Mouse (Mus musculus): ENCODE results near the gene Fam110a. TPM values are rescaled to one million over a fixed set of nuclear protein-coding genes. Genes with fewer than 3 reads are reported as not detected.

Gene Fam110a
- 5.6 and 8.2 TPM in 2 replicates for total RNA-seq (2015)
- total RNA-seq (2017) = 3.8 and 4.6 TPM in 2 replicates

GRCm38 (mm10) chr2:151979470-151980354 is at the start of gene Fam110a:
Gene Fam110a (minus strand): TSS chr2:151980219.
- ATAC-seq (replicated peaks; ENCODE audit: poor library complexity) = peak; percentile 91

GRCm38 (mm10) chr2:152029252-152030082 is 49.4 kb upstream of the Fam110a start:
- ATAC-seq (replicated peaks; ENCODE audit: poor library complexity) = peak; percentile 94

- ATAC-seq (replicated peaks; ENCODE audit: poor library complexity) = no peak
Measured at GRCm38 (mm10) chr2:152024883-152025422, 44.9 kb upstream of the Fam110a start.

- no peak for ATAC-seq (replicated peaks; ENCODE audit: poor library complexity)
Measured at GRCm38 (mm10) chr2:152022022-152022421, 42.0 kb upstream of the Fam110a start.

- peak; percentile 95 for ATAC-seq (replicated peaks; ENCODE audit: poor library complexity)
Measured at GRCm38 (mm10) chr2:152020255-152020654, 40.2 kb upstream of the Fam110a start.

GRCm38 (mm10) chr2:152016666-152017065 is 36.6 kb upstream of the Fam110a start:
- no peak for ATAC-seq (replicated peaks; ENCODE audit: poor library complexity)

- no peak for ATAC-seq (replicated peaks; ENCODE audit: poor library complexity)
Measured at GRCm38 (mm10) chr2:152015997-152016396, 36.0 kb upstream of the Fam110a start.

- peak; percentile 20; the same call in 1 of the 2 replicates for ATAC-seq (replicated peaks; ENCODE audit: poor library complexity)
Measured at GRCm38 (mm10) chr2:152012701-152013100, 32.7 kb upstream of the Fam110a start.

GRCm38 (mm10) chr2:152012222-152012621 is 32.2 kb upstream of the Fam110a start:
- no peak for ATAC-seq (replicated peaks; ENCODE audit: poor library complexity)

- ATAC-seq (replicated peaks; ENCODE audit: poor library complexity) = peak; percentile 74
Measured at GRCm38 (mm10) chr2:152011724-152012123, 31.7 kb upstream of the Fam110a start.

GRCm38 (mm10) chr2:152010661-152011060 is 30.6 kb upstream of the Fam110a start:
- no peak for ATAC-seq (replicated peaks; ENCODE audit: poor library complexity)

- ATAC-seq (replicated peaks; ENCODE audit: poor library complexity) = no peak; the same call in 1 of the 2 replicates
Measured at GRCm38 (mm10) chr2:152010251-152010650, 30.2 kb upstream of the Fam110a start.

- ATAC-seq (replicated peaks; ENCODE audit: poor library complexity) = 0 out of 2 replicates have a peak, but pooled peaks have one; percentile 15
Measured at GRCm38 (mm10) chr2:152009061-152009779, 29.2 kb upstream of the Fam110a start.

GRCm38 (mm10) chr2:152007783-152008182 is 27.8 kb upstream of the Fam110a start:
- no peak for ATAC-seq (replicated peaks; ENCODE audit: poor library complexity)

GRCm38 (mm10) chr2:152002529-152002928 is 22.5 kb upstream of the Fam110a start:
- ATAC-seq (replicated peaks; ENCODE audit: poor library complexity) = 0 out of 2 replicates have a peak, but pooled peaks have one; percentile 18

GRCm38 (mm10) chr2:152000735-152001134 is 20.7 kb upstream of the Fam110a start:
- no peak for ATAC-seq (replicated peaks; ENCODE audit: poor library complexity)

GRCm38 (mm10) chr2:152000291-152000679 is 20.3 kb upstream of the Fam110a start:
- no peak for ATAC-seq (replicated peaks; ENCODE audit: poor library complexity)

GRCm38 (mm10) chr2:151999669-152000290 is 19.8 kb upstream of the Fam110a start:
- no peak for ATAC-seq (replicated peaks; ENCODE audit: poor library complexity)

- ATAC-seq (replicated peaks; ENCODE audit: poor library complexity) = no peak
Measured at GRCm38 (mm10) chr2:151998932-151999331, 18.9 kb upstream of the Fam110a start.

- no peak for ATAC-seq (replicated peaks; ENCODE audit: poor library complexity)
Measured at GRCm38 (mm10) chr2:151998505-151998899, 18.5 kb upstream of the Fam110a start.

Measured in megakaryocyte progenitor cell, adult 5-6 weeks (primary cell).